Mouse (Mus musculus) right cerebral cortex, postnatal 14 days (tissue): ENCODE measurements around the gene Mrgbp.

ENCODE experiments used
- DNase-seq: peaks from one replicate; pipeline ENCODE4 v3.0.0; 2022

Mrgbp gene

DNA sequence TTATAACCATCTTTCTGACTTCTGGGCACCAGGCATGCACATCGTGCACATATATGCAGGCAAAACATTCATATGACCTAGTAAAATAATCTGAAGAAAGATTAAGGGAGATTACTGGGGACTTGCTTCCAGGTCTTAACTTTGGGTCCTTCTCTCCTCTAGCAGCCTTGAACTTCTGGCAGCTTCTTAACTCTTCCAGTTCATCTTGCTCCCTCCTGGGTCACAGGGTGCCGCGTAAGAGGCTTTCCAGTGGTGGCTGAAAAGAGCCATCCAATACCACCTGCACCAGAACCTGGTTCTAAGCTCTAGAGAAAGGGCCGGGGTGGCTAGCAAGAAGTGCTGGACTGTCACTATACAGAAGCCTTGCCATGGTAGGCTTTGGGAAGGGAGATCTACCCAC lies 16.4 kb downstream of the Mrgbp start, which contains the start of gene Col9a3:
Gene Col9a3 (plus strand): TSS at position 301 of the 400 bp plus-strand sequence.
- no peak for DNase-seq

GRCm38 (mm10) chr2:180598157-180598705 lies 17.1 kb downstream of the Mrgbp start:
- no peak for DNase-seq

- no peak for DNase-seq
Observed at GRCm38 (mm10) chr2:180600569-180601021, 19.5 kb downstream of the Mrgbp start.

- no peak for DNase-seq
Observed at GRCm38 (mm10) chr2:180604781-180605180, 23.7 kb downstream of the Mrgbp start.

DNA sequence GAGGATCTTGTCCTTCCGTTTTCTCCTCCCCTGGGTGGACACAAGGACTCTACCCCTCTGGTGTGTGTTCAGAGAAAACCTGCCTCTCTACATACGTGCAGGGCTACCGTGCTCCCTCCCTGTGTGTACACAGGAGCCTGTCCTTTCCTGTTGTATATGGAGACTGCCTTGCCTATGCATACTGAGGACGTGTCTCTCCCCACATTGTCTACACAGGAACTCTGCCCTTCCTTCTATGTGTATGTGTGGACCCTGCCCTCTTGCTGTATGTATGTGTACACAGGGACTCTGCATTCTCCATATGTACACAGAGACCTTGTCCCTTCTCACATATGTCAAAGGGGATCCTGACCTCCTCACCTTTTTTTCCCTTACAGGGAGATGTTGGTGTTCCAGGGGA lies 29.2 kb downstream of the Mrgbp start:
- no peak for DNase-seq

GRCm38 (mm10) chr2:180611882-180612281 lies 30.8 kb downstream of the Mrgbp start:
- no peak for DNase-seq
